Mouse (Mus musculus) erythroblast, embryonic 14.5 days (primary cell): ENCODE data around the gene Scn5a.

Experiments
- GATA1 ChIP-seq: IDR thresholded peaks from 2 replicates; pipeline ENCODE4 v1.6.1; 2012; ENCODE audit warnings: low read length, inconsistent platforms, mixed read lengths
- TAL1 ChIP-seq: IDR thresholded peaks from 3 replicates; pipeline ENCODE4 v1.6.1; 2012; ENCODE audit warnings: low read length, inconsistent platforms, mixed read lengths

- TF ChIP-seq GATA1 = no peak
- TF ChIP-seq TAL1 = no peak
These were observed 133.1 kb downstream of the Scn5a start for GRCm38 (mm10) chr9:119445737-119446136.
